Mouse (Mus musculus): Measurements from ENCODE around the gene Tspan1.

Gene Tspan1

GRCm38 (mm10) chr4:116167404-116167803 lies at the start of gene Tspan1:
TSS of gene Tspan1 (minus strand) at chr4:116167601.
- no peak for DNase-seq (ENCODE audit: low spot score)

GRCm38 (mm10) chr4:116217046-116217445 lies 49.6 kb upstream of the Tspan1 start:
- DNase-seq (ENCODE audit: low spot score): no peak

GRCm38 (mm10) chr4:116215895-116216605 lies 48.6 kb upstream of the Tspan1 start:
- DNase-seq (ENCODE audit: low spot score): no peak

GRCm38 (mm10) chr4:116208891-116209290 lies 41.5 kb upstream of the Tspan1 start:
- no peak for DNase-seq (ENCODE audit: low spot score)

- DNase-seq (ENCODE audit: low spot score): no peak
These were observed 39.1 kb upstream of the Tspan1 start for GRCm38 (mm10) chr4:116206531-116206930.

- DNase-seq (ENCODE audit: low spot score): no peak
These were observed 37.0 kb upstream of the Tspan1 start for GRCm38 (mm10) chr4:116204422-116204821.

GRCm38 (mm10) chr4:116198422-116198821 lies 31.0 kb upstream of the Tspan1 start:
- no peak for DNase-seq (ENCODE audit: low spot score)

- DNase-seq (ENCODE audit: low spot score): peak; percentile 12
These were observed 26.4 kb upstream of the Tspan1 start for GRCm38 (mm10) chr4:116193583-116194383.

GRCm38 (mm10) chr4:116192286-116192835 lies 25.0 kb upstream of the Tspan1 start:
- no peak for DNase-seq (ENCODE audit: low spot score)

GRCm38 (mm10) chr4:116185083-116185482 lies 17.7 kb upstream of the Tspan1 start:
- DNase-seq (ENCODE audit: low spot score): no peak

- no peak for DNase-seq (ENCODE audit: low spot score)
These were observed 15.3 kb upstream of the Tspan1 start for GRCm38 (mm10) chr4:116182745-116183144.

GRCm38 (mm10) chr4:116182079-116182478 lies 14.7 kb upstream of the Tspan1 start:
- DNase-seq (ENCODE audit: low spot score): no peak

- DNase-seq (ENCODE audit: low spot score): no peak
These were observed 9.7 kb upstream of the Tspan1 start for GRCm38 (mm10) chr4:116177140-116177539.

GRCm38 (mm10) chr4:116176543-116176988 lies 9.2 kb upstream of the Tspan1 start:
- DNase-seq (ENCODE audit: low spot score): no peak

GRCm38 (mm10) chr4:116175711-116176542 lies 8.5 kb upstream of the Tspan1 start:
- no peak for DNase-seq (ENCODE audit: low spot score)

GRCm38 (mm10) chr4:116175136-116175535 lies 7.7 kb upstream of the Tspan1 start:
- DNase-seq (ENCODE audit: low spot score): no peak

- no peak for DNase-seq (ENCODE audit: low spot score)
These were observed 7.2 kb upstream of the Tspan1 start for GRCm38 (mm10) chr4:116174466-116175116.

- DNase-seq (ENCODE audit: low spot score): no peak
These were observed 6.4 kb upstream of the Tspan1 start for GRCm38 (mm10) chr4:116173752-116174151.

- DNase-seq (ENCODE audit: low spot score): no peak
These were observed 5.7 kb upstream of the Tspan1 start, which contains the start of the genes 1700042G07Rik and Gm49337 for GRCm38 (mm10) chr4:116173072-116173471. TSS of gene 1700042G07Rik (plus strand) at chr4:116173372. TSS of gene Gm49337 (plus strand) at chr4:116173384.

GRCm38 (mm10) chr4:116169353-116169672 lies 1.9 kb upstream of the Tspan1 start:
- DNase-seq (ENCODE audit: low spot score): no peak

- DNase-seq (ENCODE audit: low spot score): peak; percentile 33
These were observed 1.4 kb upstream of the Tspan1 start for GRCm38 (mm10) chr4:116168617-116169352.

All from spleen, adult 12 weeks (tissue).